Mouse (Mus musculus): ENCODE results near the gene Popdc2.

DNA sequence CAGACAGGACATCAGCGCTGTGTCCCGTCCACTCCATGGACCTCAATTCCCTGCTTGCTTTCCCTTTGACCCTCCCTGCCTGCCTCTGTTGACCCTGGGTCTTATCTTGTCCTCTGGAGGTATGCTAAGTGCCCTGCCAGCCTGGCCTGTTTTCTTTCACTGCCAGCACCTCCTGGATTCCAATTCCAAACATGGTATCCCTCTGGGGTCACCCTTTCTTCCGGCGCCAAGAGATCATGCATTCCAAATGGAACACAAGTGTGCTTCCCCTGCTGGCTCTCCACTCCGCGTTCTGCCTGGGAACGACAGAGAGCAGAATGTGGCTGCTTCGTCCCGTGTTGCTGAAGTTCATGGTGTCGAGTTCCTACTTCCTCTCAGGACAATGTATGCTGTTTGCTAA is at the start of gene Popdc2:
- TF ChIP-seq CTCF (IDR thresholded peaks at IDR 0.05 in 2 of 3, conservative IDR thresholded peaks at IDR 0.05 in 1 of 3; ENCODE audit: control insufficient read depth in 1 of 3, insufficient read depth in 1 of 3, low read depth in 2 of 3, low read length in 3 of 3, poor library complexity in 1 of 3, severe bottlenecking in 1 of 3) (no peak), MAZ (IDR thresholded peaks at IDR 0.05; ENCODE audit: low read depth, low read length) (no peak), EP300 (IDR thresholded peaks at IDR 0.05; ENCODE audit: low read depth in 1 of 2, low read length in 2 of 2) (no peak), UBTF (IDR thresholded peaks at IDR 0.05; ENCODE audit: borderline replicate concordance, insufficient read depth, low read depth, low read length) (no peak), E2F4 (IDR thresholded peaks at IDR 0.05; ENCODE audit: borderline replicate concordance, low read depth, low read length) (no peak)
